Mouse (Mus musculus) limb, embryonic 13.5 days (tissue): Measurements from ENCODE around the gene 1700001O22Rik. TPM values are rescaled to one million over a fixed set of nuclear protein-coding genes. Genes with fewer than 3 reads are reported as not detected.
A peak's percentile ranks its signal among the peaks of the same experiment; 100 is the strongest.

Experiments used
- ATAC-seq: fragments of 200-750 bp; cut with Nextera tagmentation; 2 replicates; pipeline ENCODE4 v1.8.0; 2017; ENCODE audit warnings: low read depth, moderate number of reproducible peaks, moderate TSS enrichment; ENCODE audit not compliant: low FRiP score
- H3K27ac ChIP-seq: fragments of 300-500 bp; sonication (generic); 2 replicates; pipeline ENCODE4 v1.5.1; 2015; ENCODE audit warnings: inconsistent platforms, mild to moderate bottlenecking, moderate library complexity
- H3K27me3 ChIP-seq: fragments of 300-500 bp; sonication (generic); 2 replicates; pipeline ENCODE4 v1.6.1; 2015; ENCODE audit warnings: mild to moderate bottlenecking, inconsistent platforms
- H3K36me3 ChIP-seq: fragments of 300-500 bp; sonication (generic); 2 replicates; pipeline ENCODE4 v1.6.1; 2015; ENCODE audit warnings: inconsistent platforms, mild to moderate bottlenecking, moderate library complexity
- H3K4me1 ChIP-seq: fragments of 300-500 bp; sonication (generic); 2 replicates; pipeline ENCODE4 v1.6.1; 2015; ENCODE audit warnings: inconsistent platforms
- H3K4me2 ChIP-seq: fragments of 300-500 bp; sonication (generic); replicated peaks from 2 replicates; pipeline ENCODE4 v1.6.1; 2015; ENCODE audit warnings: inconsistent platforms, mild to moderate bottlenecking, moderate library complexity
- H3K4me3 ChIP-seq: fragments of 300-500 bp; sonication (generic); 2 replicates; pipeline ENCODE4 v1.5.1; 2015; ENCODE audit warnings: moderate library complexity, mild to moderate bottlenecking, inconsistent platforms
- H3K9ac ChIP-seq: fragments of 300-500 bp; sonication (generic); 2 replicates; pipeline ENCODE4 v1.6.1; 2015; ENCODE audit warnings: mild to moderate bottlenecking, inconsistent platforms
- H3K9me3 ChIP-seq: fragments of 300-500 bp; sonication (generic); 2 replicates; pipeline ENCODE4 v1.6.1; 2016; ENCODE audit warnings: inconsistent platforms
- WGBS: fragments of 180-500 bp; shearing (Covaris S2); methylation state at CpG from one replicate; pipeline ENCODE4 v1.1.7; 2015; 5-methylcytosine and 5-hydroxymethylcytosine counted together
- polyA plus RNA-seq: library from polyadenylated mRNA; unstranded; fragments of >200 nt; fragmentation: Nextera tagmentation; extraction: Ambion mirVana; gene quantifications from 2 replicates; pipeline ENCODE4 v1.2.1, GENCODE M21; 2015

1700001O22Rik gene
- polyA plus RNA-seq, 1 experiment from 2014 or later: 3.2 TPM

- H3K4me2 ChIP-seq: no peak within 1 kb of the TSS
- no peaks in the 10 kb centered on the region for H3K27me3 ChIP-seq
- H3K4me1 ChIP-seq: peaks cover 48% of the 10 kb centered on the region
- 10% methylated on average over 4 of the region's 4 CpGs for WGBS
- no peaks in the 10 kb centered on the region for H3K9me3 ChIP-seq
- H3K4me3 ChIP-seq: no peak within 1 kb of the TSS
- H3K27ac ChIP-seq: no peak within 1 kb of the TSS
- 0 out of 2 replicates have a peak within 1 kb of the TSS, but pooled peaks have one; percentile 25 for H3K9ac ChIP-seq
- ATAC-seq: no peak
- H3K36me3 ChIP-seq: peaks cover 15% of the 10 kb centered on the region
Measured at GRCm38 (mm10) chr2:30830283-30830795, 26.9 kb upstream of the 1700001O22Rik start, which contains the start of gene Asb6. Gene Asb6 (minus strand): TSS chr2:30830333.

- Histone ChIP-seq H3K9me3 (no peaks in the 10 kb centered on the region), H3K36me3 (peaks cover 26% of the 10 kb centered on the region), H3K4me1 (peaks cover 38% of the 10 kb centered on the region), H3K27me3 (no peaks in the 10 kb centered on the region), H3K4me3 (no peak overlapping the region), H3K4me2 (no peak overlapping the region), H3K27ac (no peak overlapping the region), H3K9ac (no peak overlapping the region)
- 41% methylated on average over 5 of the region's 5 CpGs for WGBS
- ATAC-seq: no peak
Measured at GRCm38 (mm10) chr2:30829315-30829714, 25.9 kb upstream of the 1700001O22Rik start.

GRCm38 (mm10) chr2:30827749-30828475 lies 24.5 kb upstream of the 1700001O22Rik start:
- H3K9ac ChIP-seq: peak overlapping the region; percentile 96

GRCm38 (mm10) chr2:30826825-30827748 lies 23.6 kb upstream of the 1700001O22Rik start:
- peaks cover 48% of the 10 kb centered on the region for H3K36me3 ChIP-seq
- peak overlapping the region; percentile 99 for H3K4me3 ChIP-seq
- H3K9me3 ChIP-seq: no peaks in the 10 kb centered on the region
- H3K27me3 ChIP-seq: no peaks in the 10 kb centered on the region
- peaks cover 28% of the 10 kb centered on the region for H3K4me1 ChIP-seq
- H3K27ac ChIP-seq: peak overlapping the region; percentile 61; the same call in 1 of the 2 replicates
- 32% methylated on average over 26 of the region's 26 CpGs for WGBS
- ATAC-seq: 0 out of 2 replicates have a peak, but pooled peaks have one; percentile 2
- peak overlapping the region; percentile 97 for H3K4me2 ChIP-seq
- peak overlapping the region; percentile 96 for H3K9ac ChIP-seq

More at GRCm38 (mm10) chr2:30827749-30828475, 24.5 kb upstream of the 1700001O22Rik start:
- Histone ChIP-seq H3K4me2 (peak overlapping the region; percentile 97), H3K9me3 (no peaks in the 10 kb centered on the region), H3K27me3 (no peaks in the 10 kb centered on the region), H3K27ac (peak overlapping the region; percentile 61; the same call in 1 of the 2 replicates), H3K36me3 (peaks cover 40% of the 10 kb centered on the region), H3K4me1 (peaks cover 33% of the 10 kb centered on the region), H3K4me3 (peak overlapping the region; percentile 99)
- ATAC-seq: peak; percentile 86
- under 1% methylated on average over 63 of the region's 63 CpGs for WGBS

GRCm38 (mm10) chr2:30823385-30824153 lies 20.1 kb upstream of the 1700001O22Rik start:
- 73% methylated on average over 13 of the region's 13 CpGs for WGBS
- Histone ChIP-seq H3K9me3 (peaks cover 9% of the 10 kb centered on the region; the same call in 1 of the 2 replicates), H3K4me1 (peaks cover 24% of the 10 kb centered on the region), H3K4me2 (no peak overlapping the region), H3K4me3 (no peak overlapping the region), H3K27me3 (no peaks in the 10 kb centered on the region), H3K9ac (no peak overlapping the region), H3K36me3 (peaks cover 81% of the 10 kb centered on the region), H3K27ac (no peak overlapping the region)
- ATAC-seq: peak; percentile 19; the same call in 1 of the 2 replicates

- Histone ChIP-seq H3K9ac (no peak overlapping the region), H3K27me3 (no peaks in the 10 kb centered on the region), H3K4me2 (no peak overlapping the region), H3K4me1 (peaks cover 20% of the 10 kb centered on the region), H3K9me3 (peaks cover 9% of the 10 kb centered on the region; the same call in 1 of the 2 replicates), H3K4me3 (no peak overlapping the region), H3K36me3 (peaks cover 92% of the 10 kb centered on the region), H3K27ac (no peak overlapping the region)
- ATAC-seq: no peak
- 94% methylated on average over 8 of the region's 8 CpGs for WGBS
Measured at GRCm38 (mm10) chr2:30822460-30822859, 19.0 kb upstream of the 1700001O22Rik start.

- Histone ChIP-seq H3K4me1 (peaks cover 8% of the 10 kb centered on the region; the same call in 1 of the 2 replicates), H3K4me3 (no peak overlapping the region)
- WGBS: 89% methylated on average over 3 of the region's 3 CpGs
Measured at GRCm38 (mm10) chr2:30821073-30821472, 17.6 kb upstream of the 1700001O22Rik start.

GRCm38 (mm10) chr2:30819873-30820272 lies 16.4 kb upstream of the 1700001O22Rik start:
- Histone ChIP-seq H3K4me3 (no peak overlapping the region), H3K27me3 (no peaks in the 10 kb centered on the region), H3K9me3 (peaks cover 9% of the 10 kb centered on the region; the same call in 1 of the 2 replicates), H3K27ac (no peak overlapping the region), H3K4me2 (no peak overlapping the region), H3K4me1 (peaks cover 8% of the 10 kb centered on the region; the same call in 1 of the 2 replicates), H3K36me3 (peaks cover 95% of the 10 kb centered on the region), H3K9ac (no peak overlapping the region)
- no peak for ATAC-seq
- 94% methylated on average over 5 of the region's 5 CpGs for WGBS

More at GRCm38 (mm10) chr2:30821073-30821472, 17.6 kb upstream of the 1700001O22Rik start:
- H3K9ac ChIP-seq: no peak overlapping the region
- no peak overlapping the region for H3K4me2 ChIP-seq
- H3K27ac ChIP-seq: no peak overlapping the region
- peaks cover 95% of the 10 kb centered on the region for H3K36me3 ChIP-seq
- no peak for ATAC-seq
- H3K27me3 ChIP-seq: no peaks in the 10 kb centered on the region
- H3K9me3 ChIP-seq: peaks cover 9% of the 10 kb centered on the region; the same call in 1 of the 2 replicates

GRCm38 (mm10) chr2:30816383-30816782 lies 12.9 kb upstream of the 1700001O22Rik start:
- Histone ChIP-seq H3K4me2 (no peak overlapping the region), H3K9me3 (peaks cover 9% of the 10 kb centered on the region; the same call in 1 of the 2 replicates), H3K27me3 (no peaks in the 10 kb centered on the region), H3K4me3 (no peak overlapping the region), H3K4me1 (no peaks in the 10 kb centered on the region), H3K27ac (no peak overlapping the region), H3K36me3 (peaks cover 97% of the 10 kb centered on the region), H3K9ac (no peak overlapping the region)
- ATAC-seq: no peak
- 90% methylated on average over 1 of the region's 1 CpGs for WGBS

GRCm38 (mm10) chr2:30810573-30810972 lies 7.1 kb upstream of the 1700001O22Rik start:
- WGBS: 72% methylated on average over 7 of the region's 7 CpGs
- Histone ChIP-seq H3K9me3 (no peaks in the 10 kb centered on the region), H3K4me2 (no peak overlapping the region), H3K4me1 (peaks cover 26% of the 10 kb centered on the region), H3K36me3 (peaks cover 52% of the 10 kb centered on the region), H3K4me3 (no peak overlapping the region), H3K9ac (peak overlapping the region; percentile 31; the same call in 1 of the 2 replicates), H3K27me3 (no peaks in the 10 kb centered on the region), H3K27ac (no peak overlapping the region)
- no peak for ATAC-seq

- H3K27ac ChIP-seq: no peak overlapping the region
- peaks cover 42% of the 10 kb centered on the region for H3K36me3 ChIP-seq
- peaks cover 33% of the 10 kb centered on the region for H3K4me1 ChIP-seq
- H3K9me3 ChIP-seq: no peaks in the 10 kb centered on the region
- H3K27me3 ChIP-seq: no peaks in the 10 kb centered on the region
- no peak overlapping the region for H3K4me3 ChIP-seq
- H3K4me2 ChIP-seq: peak overlapping the region; percentile 91
- no peak for ATAC-seq
- H3K9ac ChIP-seq: peak overlapping the region; percentile 9; the same call in 1 of the 2 replicates
- 90% methylated on average over 5 of the region's 5 CpGs for WGBS
Measured at GRCm38 (mm10) chr2:30809503-30809902, 6.0 kb upstream of the 1700001O22Rik start.
